Mouse (Mus musculus): ENCODE results near the gene Tac2.
"Not testable (repeated sequence)": the region's sequence is repeated elsewhere in the genome, so short reads cannot be mapped to it uniquely, and the experiment has no call there.

Gene Tac2

DNA sequence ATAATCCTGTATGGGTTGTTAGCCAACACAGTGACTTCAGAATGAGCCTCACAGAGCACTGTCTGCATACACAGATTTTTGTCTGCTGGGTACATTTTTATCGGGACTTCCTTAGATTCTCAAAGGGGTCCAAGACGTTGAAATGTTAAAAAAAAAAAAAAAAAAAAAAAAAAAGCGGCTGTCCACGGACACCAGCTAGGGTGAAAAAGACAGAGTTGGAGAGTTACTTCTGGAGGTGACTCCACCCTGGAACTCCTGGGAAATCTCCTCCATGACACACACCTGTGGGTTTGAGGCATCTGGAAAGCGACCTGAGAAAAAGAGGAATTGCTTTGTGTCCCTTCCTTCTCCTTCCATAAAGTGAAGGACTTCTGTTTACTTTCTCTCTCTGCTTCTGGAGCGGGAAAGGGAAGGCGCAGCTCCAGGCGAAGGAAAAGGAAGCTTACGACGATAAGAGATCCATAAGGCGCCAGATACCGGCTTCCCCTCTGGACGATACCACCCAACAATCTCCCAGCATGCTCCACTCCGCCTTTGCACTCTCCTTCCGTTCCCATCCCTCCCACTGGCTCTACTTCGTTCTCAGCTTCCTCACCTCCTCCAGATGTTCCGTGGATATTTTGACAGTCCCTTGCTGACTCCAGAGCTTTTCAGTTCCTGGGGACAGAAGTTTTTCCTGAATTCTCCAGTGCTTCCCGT is 31.6 kb downstream of the Tac2 start:
- DNase-seq (ENCODE audit: low read depth), result no peak

DNA sequence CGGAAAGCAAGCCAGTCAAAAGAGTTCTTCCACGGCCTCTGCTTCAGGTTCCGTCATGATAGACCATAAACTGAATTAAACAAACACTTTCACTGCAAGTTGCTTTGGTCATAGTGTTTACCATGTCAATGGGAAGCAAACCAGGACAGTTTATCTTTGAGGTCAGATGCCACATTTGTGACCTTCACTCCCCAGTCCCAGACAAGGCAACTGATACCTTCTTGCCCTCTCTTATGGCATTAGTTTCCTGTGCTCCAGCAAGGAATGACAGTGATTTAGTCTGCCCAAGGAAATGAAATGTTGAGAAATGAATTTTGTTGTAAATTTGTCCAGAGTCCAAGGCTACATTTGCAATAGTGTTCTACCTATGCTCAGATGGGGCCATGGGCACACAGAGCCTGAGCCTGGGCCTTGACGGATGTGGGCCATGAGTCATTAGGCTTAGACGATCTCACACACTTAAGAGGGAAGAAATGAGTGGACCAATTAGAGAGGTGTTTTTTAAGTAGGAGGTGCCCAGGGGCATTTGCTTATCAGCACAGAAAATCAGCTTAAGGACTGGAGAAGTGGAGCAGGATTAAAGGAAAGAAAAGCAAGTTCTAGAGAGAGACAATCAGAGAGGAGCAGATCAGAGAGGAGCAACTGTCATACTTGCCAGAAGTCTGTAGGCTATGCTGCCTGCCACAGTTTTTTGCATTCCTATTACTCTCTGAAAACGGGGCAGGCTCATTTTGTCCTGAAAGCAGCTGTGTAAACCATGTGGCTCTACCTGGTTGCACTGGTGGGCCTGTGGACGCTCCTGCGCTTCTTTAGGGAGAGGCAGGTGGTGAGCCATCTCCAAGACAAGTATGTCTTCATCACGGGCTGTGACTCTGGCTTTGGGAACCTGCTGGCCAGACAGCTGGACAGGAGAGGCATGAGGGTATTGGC is 35.2 kb downstream of the Tac2 start, which contains the start of the genes Rdh1 and Rdh16f1:
Gene Rdh1, plus strand, starts transcription at position 541 of the 930 bp plus-strand sequence.
Gene Rdh16f1, plus strand, starts transcription at position 607 of the 930 bp plus-strand sequence.
- DNase-seq (ENCODE audit: low read depth), result no peak

DNA sequence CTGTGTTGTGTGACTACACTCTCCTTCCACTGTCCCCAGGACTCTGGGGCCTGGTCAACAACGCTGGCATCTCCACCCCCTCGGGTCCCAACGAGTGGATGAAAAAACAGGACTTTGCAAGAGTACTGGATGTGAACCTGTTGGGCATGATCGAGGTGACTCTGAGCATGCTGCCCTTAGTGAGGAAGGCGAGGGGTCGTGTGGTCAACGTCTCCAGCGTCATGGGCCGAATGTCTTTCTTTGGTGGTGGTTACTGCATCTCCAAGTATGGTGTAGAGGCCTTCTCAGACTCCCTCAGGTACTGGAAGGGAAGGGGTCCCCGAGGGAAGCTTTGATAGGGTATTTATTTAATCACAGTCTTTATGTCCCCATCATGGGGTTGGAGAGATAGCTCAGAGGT is 38.6 kb downstream of the Tac2 start:
- not testable (repeated sequence) for DNase-seq (ENCODE audit: low read depth)

DNA sequence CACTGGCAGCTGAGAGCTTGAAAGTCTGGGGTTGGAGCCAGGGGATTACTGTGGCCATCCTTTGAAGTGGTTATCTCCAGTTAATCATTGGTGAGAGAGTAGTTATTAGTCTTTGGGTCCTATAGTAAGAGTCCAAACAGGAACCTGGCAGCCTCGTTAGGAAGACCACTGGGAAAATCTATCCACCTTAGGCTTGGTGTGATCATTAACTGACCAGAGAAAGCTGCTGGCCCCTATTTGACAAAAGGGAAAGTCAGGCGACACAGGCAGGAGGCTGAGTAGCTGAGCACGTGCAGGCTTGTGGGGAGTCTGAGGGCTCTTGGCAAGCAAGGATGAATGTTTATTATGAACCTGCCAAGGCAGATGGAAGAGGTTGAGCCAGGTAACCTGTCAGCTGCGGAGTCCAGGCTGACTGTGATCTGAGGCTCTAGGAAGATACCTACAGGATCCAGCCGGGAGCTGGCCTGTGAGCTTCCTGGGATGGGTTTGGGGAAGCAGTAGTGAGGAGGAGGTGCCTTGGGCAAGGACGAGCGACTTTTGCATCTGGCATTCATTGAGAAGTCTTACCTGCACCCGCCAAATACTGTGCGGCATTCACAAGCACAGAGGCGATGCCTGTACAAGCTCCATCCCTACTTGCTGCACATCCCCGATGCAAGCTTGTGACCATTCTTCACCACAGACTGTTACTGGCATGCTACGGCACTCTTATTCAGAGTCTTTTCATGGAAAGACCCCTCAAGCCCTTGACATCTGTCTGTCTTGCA is 39.8 kb downstream of the Tac2 start:
- no peak for DNase-seq (ENCODE audit: low read depth)

DNA sequence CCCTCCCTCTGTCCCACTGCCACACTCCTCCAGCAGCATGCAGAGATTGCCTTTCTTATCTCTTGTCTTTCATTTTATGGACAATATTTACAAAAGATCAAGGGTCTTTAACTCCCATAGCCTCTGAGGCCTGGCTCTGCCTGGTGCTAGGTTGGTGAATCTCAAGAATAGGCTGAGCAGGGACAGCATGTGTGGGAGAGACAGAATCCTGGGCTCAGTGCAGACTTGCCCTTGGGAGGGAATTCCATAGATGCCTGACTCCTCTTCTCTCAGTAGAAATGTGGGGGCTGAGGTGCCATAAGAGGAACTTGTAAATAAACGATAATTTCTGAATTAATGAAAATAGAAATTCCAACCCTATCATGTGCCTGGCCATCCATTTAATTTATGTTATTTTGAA is 42.3 kb downstream of the Tac2 start:
- DNase-seq (ENCODE audit: low read depth), result no peak

DNA sequence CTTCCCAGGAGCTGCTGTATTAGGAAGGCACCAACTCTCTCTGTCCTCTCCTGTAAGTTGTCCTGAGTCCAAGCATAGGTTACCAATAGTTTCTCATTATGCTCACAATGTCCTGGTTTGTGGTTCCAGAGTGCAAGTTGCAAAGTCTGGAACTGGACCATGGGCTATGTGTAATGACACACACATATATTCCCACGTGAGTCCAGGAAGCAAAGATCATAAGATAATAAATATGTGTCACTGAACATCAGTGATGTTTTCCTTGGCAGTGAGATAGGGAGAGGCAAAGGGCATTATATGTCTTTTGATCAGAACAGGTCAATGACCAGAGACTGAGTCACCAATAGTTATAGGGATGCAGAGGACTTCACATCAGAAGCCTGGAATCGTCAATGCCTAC is 51.7 kb downstream of the Tac2 start, which contains the start of gene Rdh9:
Gene Rdh9, plus strand, starts transcription at position 376 of the 400 bp plus-strand sequence.
- DNase-seq (ENCODE audit: low read depth), result no peak

All from naive thymus-derived CD4-positive, alpha-beta T cell, adult 2 months (primary cell).